Mouse (Mus musculus) brain, embryonic 14.5 days (tissue): ENCODE data around the gene Gga1.

Experiments
- CTCF ChIP-seq: fragments of 200-500 bp; IDR thresholded peaks from 2 replicates; pipeline ENCODE4 v1.5.1; 2012; ENCODE audit warnings: inconsistent platforms, mild to moderate bottlenecking, moderate library complexity, borderline replicate concordance; ENCODE audit not compliant: insufficient read depth, insufficient read length; ENCODE audit errors: extremely low read depth
- POLR2A ChIP-seq: fragments of 200-500 bp; IDR thresholded peaks from 2 replicates; pipeline ENCODE4 v1.6.1; 2012; ENCODE audit warnings: mild to moderate bottlenecking, inconsistent platforms, borderline replicate concordance; ENCODE audit not compliant: poor library complexity, insufficient read depth, insufficient read length, severe bottlenecking; ENCODE audit errors: extremely low read depth

- TF ChIP-seq CTCF (no peak), POLR2A (no peak)
These were observed 30.6 kb upstream of the Gga1 start for GRCm38 (mm10) chr15:78846352-78846751.
